Comparison of ENCODE assay signal across 24 mouse cellular contexts in the genomic region with DNA sequence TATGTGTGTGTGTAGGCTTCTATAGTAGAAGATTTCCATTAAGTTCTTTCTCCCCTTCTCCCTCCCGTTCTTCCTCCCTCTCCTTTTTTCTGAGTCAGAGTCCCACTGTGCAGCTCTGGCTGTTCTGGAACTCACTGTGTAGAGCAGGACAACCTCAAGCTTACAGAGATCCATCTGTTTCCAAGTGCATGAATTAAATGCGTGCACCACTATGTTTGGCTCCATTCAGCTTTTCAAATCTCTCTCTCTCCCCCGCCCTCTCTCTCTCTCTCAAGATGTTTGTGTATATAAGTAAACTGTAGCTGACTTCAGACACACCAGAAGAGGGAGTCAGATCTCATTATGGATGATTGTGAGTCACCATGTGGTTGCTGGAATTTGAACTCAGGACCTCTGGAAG. TPM values are rescaled to one million over a fixed set of nuclear protein-coding genes. Genes with fewer than 3 reads are reported as not detected.
DNase-seq lines count a peak whose midpoint lies in the region; ATAC-seq and TF ChIP-seq lines count a peak whose summit lies in the region.
"Had no signal": no experiment of that assay in that cellular context is flagged by ENCODE, and none has a peak within 500 bp of the region (broad histone marks: within the 10 kb centered on the region; RNA-seq: fewer than 3 reads in every experiment).

No protein-coding gene starts in this region.

- 0 out of 2 replicates have a peak, but pooled peaks cover 2% of the 10 kb centered on the region for H3K4me1 ChIP-seq in forebrain, postnatal 0 days (ENCODE audit: insufficient read depth)
- H3K4me1 ChIP-seq in forebrain, embryonic 11.5 days (replicated peaks; ENCODE audit: control insufficient read depth, insufficient read depth, low read length), result no peaks in the 10 kb centered on the region
- no peaks in the 10 kb centered on the region for H3K4me1 ChIP-seq in heart, embryonic 12.5 days (replicated peaks)
- H3K4me1 ChIP-seq: embryonic facial prominence, embryonic 12.5 days; forebrain, embryonic 12.5 days had no signal

- no peak overlapping the region for H3K27ac ChIP-seq in forebrain, postnatal 0 days (ENCODE audit: low read depth, low read length)
- no peak overlapping the region for H3K27ac ChIP-seq in forebrain, embryonic 11.5 days (ENCODE audit: low read depth, low read length)
- H3K27ac ChIP-seq in heart, embryonic 12.5 days (ENCODE audit: poor library complexity, severe bottlenecking), result no peak overlapping the region
- H3K27ac ChIP-seq: embryonic facial prominence, embryonic 10.5 days; embryonic facial prominence, embryonic 12.5 days; forebrain, embryonic 12.5 days had no signal

- H3K4me2 ChIP-seq in forebrain, postnatal 0 days (ENCODE audit: low read depth), result no peak overlapping the region
- no peak overlapping the region for H3K4me2 ChIP-seq in forebrain, embryonic 11.5 days (ENCODE audit: low read depth, low read length, severe bottlenecking)
- no peak overlapping the region for H3K4me2 ChIP-seq in heart, embryonic 12.5 days
- H3K4me2 ChIP-seq: embryonic facial prominence, embryonic 12.5 days; forebrain, embryonic 12.5 days had no signal

- H3K27me3 ChIP-seq in forebrain, postnatal 0 days (ENCODE audit: insufficient read depth, low read length), result no peaks in the 10 kb centered on the region
- no peaks in the 10 kb centered on the region for H3K27me3 ChIP-seq in forebrain, embryonic 11.5 days (ENCODE audit: control insufficient read depth, insufficient read depth, low read length)
- no peaks in the 10 kb centered on the region for H3K27me3 ChIP-seq in heart, embryonic 12.5 days (replicated peaks)
- H3K27me3 ChIP-seq: CH12.LX; embryonic facial prominence, embryonic 12.5 days; forebrain, embryonic 12.5 days had no signal

- no peak overlapping the region for H3K9ac ChIP-seq in forebrain, postnatal 0 days
- H3K9ac ChIP-seq in forebrain, embryonic 11.5 days (ENCODE audit: low read length), result no peak overlapping the region
- H3K9ac ChIP-seq in heart, embryonic 12.5 days, result no peak overlapping the region
- H3K9ac ChIP-seq: embryonic facial prominence, embryonic 12.5 days; forebrain, embryonic 12.5 days had no signal

- no peak overlapping the region for H3K4me3 ChIP-seq in forebrain, postnatal 0 days (ENCODE audit: low read depth, low read length)
- H3K4me3 ChIP-seq in forebrain, embryonic 11.5 days (ENCODE audit: low read depth, low read length), result no peak overlapping the region
- no peak overlapping the region for H3K4me3 ChIP-seq in heart, embryonic 12.5 days
- H3K4me3 ChIP-seq: embryonic facial prominence, embryonic 10.5 days; embryonic facial prominence, embryonic 12.5 days; forebrain, embryonic 12.5 days had no signal

- ATAC-seq in forebrain, postnatal 0 days, result peak; percentile 76
- no peak for ATAC-seq in forebrain, embryonic 11.5 days (replicated peaks; ENCODE audit: low FRiP score)
- no peak for ATAC-seq in heart, embryonic 12.5 days (ENCODE audit: insufficient number of reproducible peaks, low FRiP score)
- ATAC-seq: CD4-positive, CD25-positive, alpha-beta regulatory T cell, adult 4 months; forebrain, embryonic 14.5 days; forebrain, embryonic 16.5 days had no signal

- 68% methylated on average over 3 of the region's 3 CpGs for WGBS in forebrain, postnatal 0 days
- WGBS in forebrain, embryonic 11.5 days, result 85% methylated on average over 2 of the region's 3 CpGs
- WGBS in heart, embryonic 12.5 days, result 93% methylated on average over 3 of the region's 3 CpGs

- H3K9me3 ChIP-seq in forebrain, postnatal 0 days (ENCODE audit: low read length), result no peaks in the 10 kb centered on the region
- no peaks in the 10 kb centered on the region for H3K9me3 ChIP-seq in forebrain, embryonic 11.5 days (ENCODE audit: control insufficient read depth, low read length)
- no peaks in the 10 kb centered on the region for H3K9me3 ChIP-seq in heart, embryonic 12.5 days (replicated peaks)
- H3K9me3 ChIP-seq: embryonic facial prominence, embryonic 10.5 days; embryonic facial prominence, embryonic 12.5 days; forebrain, embryonic 12.5 days; G1E had no signal

- H3K36me3 ChIP-seq in forebrain, postnatal 0 days (ENCODE audit: insufficient read depth), result no peaks in the 10 kb centered on the region
- H3K36me3 ChIP-seq in forebrain, embryonic 11.5 days (ENCODE audit: control insufficient read depth, insufficient read depth, low read length), result no peaks in the 10 kb centered on the region
- no peaks in the 10 kb centered on the region for H3K36me3 ChIP-seq in heart, embryonic 12.5 days
- H3K36me3 ChIP-seq: embryonic facial prominence, embryonic 10.5 days; embryonic facial prominence, embryonic 12.5 days; forebrain, embryonic 12.5 days; G1E had no signal

- DNase-seq in forebrain, postnatal 0 days, result peak; percentile 26
- DNase-seq in forebrain, embryonic 11.5 days (ENCODE audit: low spot score), result no peak
- peak; percentile 16 for DNase-seq in heart, adult 11 months
- DNase-seq in NIH3T3 (ENCODE audit: low read depth), result peak; percentile 74
- peak; percentile 40 for DNase-seq in telencephalon, adult 2 months (ENCODE audit: low read depth, low spot score)
- DNase-seq in left cerebral cortex, adult 8-10 months (ENCODE audit: low spot score in 2 of 2), result no peak
- DNase-seq: adrenal gland, adult 2 months; adrenal gland, postnatal 10 days; adrenal gland, postnatal 25 days; B cell, adult 2 months; cerebellum, adult 11-12 months; cerebellum, adult 2 months; cerebellum, adult 9-10 months; cerebellum, postnatal 10 days; cerebellum, postnatal 25 days had no signal

- TF ChIP-seq CTCF in forebrain, postnatal 0 days (IDR thresholded peaks at IDR 0.05; ENCODE audit: low read depth), result no peak; the same call in 1 of the 2 replicates

RNA-seq across cellular contexts. Expression of gene Scaf11, which starts 20.2 kb away (rescaled TPM):
- total RNA-seq in forebrain, postnatal 0 days (2014; rRNA removed), result 30.5 and 40.1 TPM in 2 replicates
- polyA plus RNA-seq in forebrain, postnatal 0 days (2015; fragmentation: Nextera tagmentation; extraction: Ambion mirVana), result 30.5 and 37.6 TPM in 2 replicates
- polyA plus RNA-seq in forebrain, embryonic 11.5 days (2014; fragmentation: Nextera tagmentation; extraction: Ambion mirVana), result 105 and 113 TPM in 2 replicates
- 76.0 and 79.1 TPM in 2 replicates for polyA plus RNA-seq in heart, embryonic 12.5 days (2016; fragmentation: Nextera tagmentation; extraction: Ambion mirVana)
- 10 to 100 TPM; 56.2 to 60.7 (median 57.9) TPM for total RNA-seq in left cerebral cortex, adult 8-10 months (2022)

Comparison
In these comparisons a context has a peak if more than half of its experiments do, and no peak if none do; other contexts are left out.
1. DNase-seq: peak in forebrain, postnatal 0 days (single experiment), heart, adult 11 months (single experiment), NIH3T3 (single experiment) and telencephalon, adult 2 months (single experiment); none in forebrain, embryonic 11.5 days (single experiment) and left cerebral cortex, adult 8-10 months (0 of 2).